Mouse (Mus musculus): ENCODE results near the gene Bad. TPM values are rescaled to one million over a fixed set of nuclear protein-coding genes. Genes with fewer than 3 reads are reported as not detected.

The Bad gene
- polyA plus RNA-seq, 1 experiment from 2014 or later, result 42.3 TPM

Other genes starting within 250 kb of the Bad start
- gene Rps6ka4, start 101.2 kb upstream of the Bad start, polyA plus RNA-seq (2017; shearing (Covaris generic)), result 53.0 TPM
- 68.9 TPM for gene Ccdc88b, start 83.7 kb upstream of the Bad start, polyA plus RNA-seq (2017; shearing (Covaris generic))
- gene Trmt112, start 32.2 kb upstream of the Bad start, polyA plus RNA-seq (2017; shearing (Covaris generic)), result 181 TPM
- 258 TPM for gene Prdx5, start 31.8 kb upstream of the Bad start, polyA plus RNA-seq (2017; shearing (Covaris generic))
- gene Esrra, start 20.0 kb upstream of the Bad start, polyA plus RNA-seq (2017; shearing (Covaris generic)), result 9.0 TPM
- not detected for gene Catsperz, start 16.5 kb upstream of the Bad start, polyA plus RNA-seq (2017; shearing (Covaris generic))
- gene Kcnk4, start 7.3 kb upstream of the Bad start, polyA plus RNA-seq (2017; shearing (Covaris generic)), result not detected
- gene Gpr137, start 619 bp downstream of the Bad start, polyA plus RNA-seq (2017; shearing (Covaris generic)), result 18.2 TPM
- 32.1 TPM for gene Ppp1r14b, start 33.1 kb downstream of the Bad start, polyA plus RNA-seq (2017; shearing (Covaris generic))
- 15.8 TPM for gene Plcb3, start 34.6 kb downstream of the Bad start, polyA plus RNA-seq (2017; shearing (Covaris generic))
- gene Fkbp2, start 38.6 kb downstream of the Bad start, polyA plus RNA-seq (2017; shearing (Covaris generic)), result 57.9 TPM
- gene Vegfb, start 45.8 kb downstream of the Bad start, polyA plus RNA-seq (2017; shearing (Covaris generic)), result 2.1 TPM
- gene Dnajc4, start 50.7 kb downstream of the Bad start, polyA plus RNA-seq (2017; shearing (Covaris generic)), result 54.6 TPM
- gene Nudt22, start 54.3 kb downstream of the Bad start, polyA plus RNA-seq (2017; shearing (Covaris generic)), result 39.3 TPM
- 8.9 TPM for gene Trpt1, start 54.3 kb downstream of the Bad start, polyA plus RNA-seq (2017; shearing (Covaris generic))
- gene Fermt3, start 77.6 kb downstream of the Bad start, polyA plus RNA-seq (2017; shearing (Covaris generic)), result 472 TPM
- gene Stip1, start 98.1 kb downstream of the Bad start, polyA plus RNA-seq (2017; shearing (Covaris generic)), result 205 TPM
- 3.3 TPM for gene Macrod1, start 114.9 kb downstream of the Bad start, polyA plus RNA-seq (2017; shearing (Covaris generic))
- gene Flrt1, start 163.9 kb downstream of the Bad start, polyA plus RNA-seq (2017; shearing (Covaris generic)), result not detected

Data from inflammation-experienced regulatory T-cells, adult 16 weeks (primary cell).